8 mouse cellular contexts compared by ENCODE assay signal in the genomic region with DNA sequence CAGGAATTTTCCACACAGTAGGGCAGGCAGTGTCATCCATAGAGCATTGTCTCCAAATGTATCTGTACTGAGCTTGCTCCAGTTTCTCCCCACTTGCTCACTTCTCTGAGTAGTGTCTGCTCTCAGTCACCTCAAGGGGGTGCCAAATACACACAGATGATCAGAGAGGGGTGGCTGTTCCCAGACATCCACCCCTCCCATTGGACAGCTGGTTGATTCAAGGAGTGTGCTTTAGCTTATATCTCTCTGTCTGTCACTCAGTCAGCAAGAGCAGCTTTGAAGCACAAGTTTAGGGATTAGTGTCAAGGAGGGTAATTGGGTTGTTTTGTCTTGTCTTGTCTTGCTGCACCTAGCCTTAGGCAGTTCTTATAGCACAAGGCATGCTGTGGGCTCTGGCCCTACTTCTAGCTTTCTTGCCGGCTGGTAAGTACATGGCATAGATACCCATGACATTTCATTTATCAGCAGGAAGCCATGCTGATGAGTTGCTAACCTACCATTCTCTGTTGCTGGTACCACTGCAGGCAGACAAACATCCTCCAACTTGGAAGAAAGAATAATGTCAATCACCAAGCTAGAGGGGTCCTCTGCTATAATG.
DNase-seq lines count a peak whose midpoint lies in the region; ATAC-seq and TF ChIP-seq lines count a peak whose summit lies in the region.

No protein-coding gene starts in this region.

- ATAC-seq in hindbrain, postnatal 0 days, result peak; percentile 96

- peaks cover 27% of the 10 kb centered on the region for H3K4me1 ChIP-seq in erythroblast, embryonic 14.5 days (ENCODE audit: control insufficient read depth)
- no peaks in the 10 kb centered on the region for H3K4me1 ChIP-seq in hindbrain, postnatal 0 days (ENCODE audit: insufficient read depth, low read length)

- no peak overlapping the region for H3K9ac ChIP-seq in hindbrain, postnatal 0 days (replicated peaks; ENCODE audit: low read length)

- peak overlapping the region; percentile 58 for H3K4me3 ChIP-seq in erythroblast, embryonic 14.5 days (replicated peaks)
- H3K4me3 ChIP-seq in hindbrain, postnatal 0 days (ENCODE audit: low read length), result no peak overlapping the region

- H3K9me3 ChIP-seq in erythroblast, embryonic 14.5 days (ENCODE audit: control insufficient read depth, low read length), result no peaks in the 10 kb centered on the region
- H3K9me3 ChIP-seq in hindbrain, postnatal 0 days (ENCODE audit: low read length), result no peaks in the 10 kb centered on the region

- peak; percentile 15 to 74 for DNase-seq in adrenal gland, adult (ENCODE audit: inconsistent age in 2 of 2, low spot score in 1 of 2)
- no peak for DNase-seq in adrenal gland, adult 8-10 months
- DNase-seq in c-Kit-positive CD71-negative TER-119-negative erythroid progenitor cells, embryonic 14.5 days (ENCODE audit: low read depth), result peak; percentile 60
- DNase-seq in hindbrain, postnatal 0 days (ENCODE audit: low spot score), result peak; percentile 87
- peak; percentile 27 to 43 for DNase-seq in left cerebral cortex, postnatal 10 days (ENCODE audit: extremely low spot score in 1 of 2, low spot score in 2 of 2)
- peak; percentile 58 for DNase-seq in mesoderm, embryonic 11.5 days (ENCODE audit: low read depth, low spot score)
- peak; percentile 46 to 64 for DNase-seq in spleen, postnatal 36 days (ENCODE audit: low spot score in 2 of 2)

- TF ChIP-seq CTCF in hindbrain, postnatal 0 days (IDR thresholded peaks at IDR 0.05; ENCODE audit: low read depth), result peak; percentile 85

- no peaks in the 10 kb centered on the region for H3K36me3 ChIP-seq in erythroblast, embryonic 14.5 days (ENCODE audit: control insufficient read depth)
- H3K36me3 ChIP-seq in hindbrain, postnatal 0 days (ENCODE audit: insufficient read depth, low read length), result no peaks in the 10 kb centered on the region

- intact Hi-C loops in left cerebral cortex, postnatal 10 days (cut with DNase I), result loop anchor here (10.0 kb wide), 1 partner anchor 177 kb away; no protein-coding TSS in a partner anchor

- no peak overlapping the region for H3K4me2 ChIP-seq in hindbrain, postnatal 0 days (ENCODE audit: low read depth, low read length)

- no peak overlapping the region for H3K27ac ChIP-seq in hindbrain, postnatal 0 days

- H3K27me3 ChIP-seq in erythroblast, embryonic 14.5 days (ENCODE audit: control insufficient read depth), result no peaks in the 10 kb centered on the region
- H3K27me3 ChIP-seq in hindbrain, postnatal 0 days (ENCODE audit: insufficient read depth, low read length), result no peaks in the 10 kb centered on the region

- WGBS in hindbrain, postnatal 0 days, result 52% methylated on average over 1 of the region's 1 CpGs
